Mouse (Mus musculus) A20 (cell line): ENCODE results near the gene Adam12.
"Not testable (repeated sequence)": the region's sequence is repeated elsewhere in the genome, so short reads cannot be mapped to it uniquely, and the experiment has no call there.

Experiments
- DNase-seq: peaks from one replicate; pipeline ENCODE4 v3.0.0-alpha.2; 2011; ENCODE audit warnings: low read depth, low spot score

The Adam12 gene

DNA sequence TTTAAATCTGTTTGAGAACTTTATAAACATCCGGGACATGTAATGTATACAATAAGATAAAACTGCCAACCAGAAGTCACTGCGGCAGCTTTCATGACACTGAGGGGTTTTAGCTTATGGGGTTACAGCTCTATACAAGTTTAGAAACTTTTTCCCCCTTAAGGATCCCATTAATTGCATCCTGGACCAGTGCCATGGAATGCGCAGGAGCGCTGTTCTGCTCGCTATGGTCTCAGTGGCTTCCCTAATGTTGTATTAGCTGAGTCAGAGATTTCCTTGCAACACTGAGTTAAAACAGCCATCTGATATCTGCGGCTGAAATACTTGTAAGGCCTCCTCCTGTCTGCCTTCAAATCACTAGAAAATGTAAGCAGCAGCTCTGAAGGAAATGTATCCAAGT, 298.6 kb downstream of the Adam12 start:
- no peak for DNase-seq

DNA sequence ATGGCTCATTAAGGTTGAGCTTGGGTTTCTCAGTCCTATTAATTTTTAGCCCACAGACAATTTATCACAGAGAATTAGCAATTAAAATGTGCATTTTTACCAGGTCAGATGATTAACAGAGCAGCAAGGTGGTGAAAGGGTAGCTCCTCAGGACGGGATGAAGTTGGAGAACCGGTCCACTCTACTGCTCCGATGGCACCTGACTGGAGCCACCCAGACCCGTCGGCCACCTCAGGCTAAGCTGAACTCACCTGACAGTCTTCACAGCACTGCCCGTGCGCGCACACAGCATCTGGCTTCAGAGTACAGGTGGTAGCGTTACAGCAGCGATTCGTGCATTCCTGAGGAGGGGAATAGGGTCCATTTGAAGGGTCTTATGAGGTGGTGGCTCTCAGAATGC, 300.5 kb downstream of the Adam12 start:
- DNase-seq: no peak

DNA sequence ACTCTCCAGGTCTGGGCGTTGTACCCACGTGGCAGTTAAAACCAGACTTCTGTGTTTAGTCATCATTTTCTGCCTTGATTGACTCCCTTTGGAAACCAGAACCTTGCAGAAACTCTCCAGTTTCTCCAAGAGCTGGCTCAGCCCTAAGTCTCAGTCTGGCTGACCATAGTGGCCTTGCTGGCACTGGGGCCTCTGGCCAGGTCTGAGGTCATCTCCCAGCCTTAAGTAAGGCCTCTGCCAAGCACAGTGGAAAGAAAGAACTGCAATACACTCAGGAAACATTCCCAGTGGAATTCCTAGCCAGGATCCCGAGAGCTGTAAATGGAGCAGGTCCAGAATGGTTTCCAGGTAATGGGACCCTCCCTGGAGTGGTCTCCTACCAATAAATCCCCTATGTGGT, 303.0 kb downstream of the Adam12 start:
- DNase-seq: no peak

DNA sequence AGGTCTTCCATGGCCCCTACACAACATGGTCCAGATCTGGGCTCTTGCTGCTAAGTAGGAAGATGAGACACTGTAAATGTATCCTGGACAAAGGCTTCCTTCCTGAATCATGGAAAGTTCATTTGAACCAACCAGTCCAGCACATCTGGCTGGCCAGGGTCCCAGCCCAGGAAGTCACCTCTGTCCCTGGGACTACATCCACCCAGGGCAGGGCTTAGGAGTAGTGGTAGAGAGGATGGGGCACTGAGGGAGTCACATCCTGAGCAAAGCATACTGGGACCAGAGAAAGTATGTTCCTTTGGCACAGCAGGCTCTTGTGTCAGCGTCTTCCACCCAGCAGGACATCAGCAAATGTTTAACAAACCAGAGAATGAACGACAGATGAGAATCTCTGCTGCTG, 306.2 kb downstream of the Adam12 start:
- DNase-seq: no peak

DNA sequence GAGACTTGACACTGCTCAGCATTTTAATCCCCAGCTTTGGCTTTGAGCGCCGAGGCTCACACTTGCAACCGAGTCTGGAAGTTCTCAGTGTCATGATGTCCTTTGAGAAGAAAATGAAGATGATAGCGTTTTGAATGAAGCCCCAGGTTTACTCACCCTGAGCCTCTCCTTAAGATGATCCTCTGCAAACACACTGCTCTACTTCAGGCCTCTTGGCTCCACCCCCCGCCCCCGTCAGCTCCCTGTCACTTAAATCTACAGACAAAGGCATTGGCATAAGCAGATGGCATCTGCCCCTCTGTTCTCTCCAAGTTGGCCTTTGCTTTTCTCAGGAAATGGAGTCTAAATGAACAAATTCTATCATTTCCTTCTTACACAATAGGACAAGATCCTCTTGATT, 308.0 kb downstream of the Adam12 start:
- DNase-seq: no peak

DNA sequence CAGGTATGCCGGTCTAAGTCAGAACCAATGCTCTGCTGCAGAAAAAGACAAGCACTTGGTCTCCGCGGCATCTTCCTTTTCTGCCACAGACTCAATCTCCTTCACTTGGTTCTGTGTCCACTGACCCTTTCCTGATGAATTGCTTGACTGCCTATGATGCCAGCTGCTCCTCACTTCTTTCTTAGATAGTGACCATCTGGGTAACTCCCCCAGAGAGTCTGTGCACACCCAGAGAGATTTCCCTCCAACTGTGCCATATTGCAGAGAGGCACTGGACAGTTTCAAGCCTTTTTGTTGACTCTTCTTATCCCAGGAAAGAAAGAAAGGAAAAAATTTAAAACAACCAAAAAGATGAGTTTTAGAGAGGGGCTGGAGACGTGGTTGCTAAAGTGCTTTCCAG, 310.7 kb downstream of the Adam12 start:
- DNase-seq: no peak

DNA sequence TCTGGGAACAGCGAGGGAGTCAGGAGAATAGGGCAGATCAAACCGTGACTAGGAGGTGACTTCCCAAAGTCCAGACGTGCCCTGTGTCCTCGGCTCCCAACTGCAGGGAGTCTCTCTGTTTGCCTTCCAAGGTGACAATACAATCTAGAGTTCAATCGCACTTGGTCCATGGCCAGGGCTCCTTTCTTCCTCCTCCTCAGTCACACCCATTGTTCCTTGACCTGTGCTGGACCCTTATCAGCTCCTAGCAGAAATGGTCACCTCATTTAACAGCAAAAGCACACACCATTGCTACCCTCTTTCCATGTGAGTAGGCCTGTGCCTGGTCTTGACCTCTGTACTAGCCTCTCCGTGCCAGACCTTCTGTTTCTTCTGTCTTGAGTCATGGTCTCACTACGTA, 311.2 kb downstream of the Adam12 start:
- no peak for DNase-seq

DNA sequence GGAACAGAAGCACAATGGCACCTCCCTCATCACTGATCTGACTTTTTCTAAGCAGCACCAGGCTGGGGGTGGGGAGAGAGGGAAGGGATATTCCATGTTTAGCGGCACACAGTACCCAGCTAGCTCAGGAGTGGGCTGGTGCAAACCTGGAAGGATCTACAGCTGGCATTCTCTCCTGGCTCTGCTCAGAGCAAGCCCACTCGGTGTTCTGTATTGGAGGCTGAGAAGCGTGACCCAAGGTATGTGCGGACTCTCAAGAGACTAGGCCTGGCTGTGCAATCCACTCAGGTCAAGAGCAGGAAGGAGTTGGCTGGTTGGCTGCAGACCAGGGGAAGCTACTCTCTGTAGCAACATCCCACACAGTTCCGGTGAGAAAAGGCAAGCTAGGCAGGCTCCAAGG, 312.0 kb downstream of the Adam12 start:
- no peak for DNase-seq

DNA sequence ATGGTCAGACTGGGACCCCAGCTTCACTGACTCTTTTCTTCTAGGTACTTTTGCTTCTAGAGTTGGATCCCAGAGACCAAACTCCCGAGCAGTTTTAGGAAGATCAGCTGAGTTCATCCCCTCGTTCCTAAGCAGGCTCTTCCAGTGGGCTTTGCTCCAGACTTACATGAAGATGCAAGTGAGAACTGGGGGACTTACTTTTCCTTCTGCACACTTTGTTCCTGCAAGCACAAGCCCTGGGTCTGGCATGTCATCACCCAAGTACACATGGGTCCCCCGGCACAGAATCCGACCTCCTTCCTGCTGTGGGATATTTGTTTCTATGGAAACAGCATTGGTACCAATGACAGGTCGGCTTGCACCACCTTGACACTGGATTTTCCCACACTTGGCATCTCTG, 312.6 kb downstream of the Adam12 start:
- no peak for DNase-seq

DNA sequence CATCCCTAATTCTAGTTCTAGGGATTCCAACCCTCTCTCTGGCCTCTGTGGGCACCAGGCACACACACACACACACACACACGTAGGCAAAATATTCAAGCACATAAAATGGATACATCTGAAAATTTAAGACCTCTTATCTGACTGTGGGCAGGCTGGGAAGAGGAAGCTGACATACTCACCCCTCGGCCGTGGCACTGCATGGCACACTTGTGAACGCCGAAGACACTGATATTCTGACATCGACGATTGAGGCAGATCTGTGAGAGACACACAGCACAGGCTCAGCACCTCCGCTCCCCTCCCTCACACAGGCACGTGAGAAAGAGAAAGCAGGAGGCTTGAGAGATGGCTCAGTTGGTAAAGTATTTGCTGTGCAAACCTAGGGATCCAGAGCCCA, 315.7 kb downstream of the Adam12 start:
- DNase-seq: no peak

DNA sequence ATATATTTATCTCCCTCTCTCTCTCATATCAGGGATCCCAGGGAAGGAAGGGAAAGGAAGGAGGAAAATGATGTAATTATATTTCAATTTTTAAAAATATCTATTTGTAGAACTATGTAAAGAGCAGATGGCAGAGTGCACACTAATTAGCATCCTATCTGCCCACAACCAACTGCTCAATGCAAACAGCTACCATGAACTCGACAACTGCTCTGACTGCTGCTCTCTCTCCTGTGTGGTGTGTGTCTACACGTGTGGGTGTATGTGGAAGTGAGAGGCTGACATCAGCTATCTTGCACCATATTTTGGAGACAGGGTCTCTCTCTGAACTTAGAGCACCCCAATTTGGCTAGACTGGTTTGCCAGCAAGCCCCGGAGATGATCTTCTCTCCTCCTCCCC, 320.1 kb downstream of the Adam12 start:
- no peak for DNase-seq

DNA sequence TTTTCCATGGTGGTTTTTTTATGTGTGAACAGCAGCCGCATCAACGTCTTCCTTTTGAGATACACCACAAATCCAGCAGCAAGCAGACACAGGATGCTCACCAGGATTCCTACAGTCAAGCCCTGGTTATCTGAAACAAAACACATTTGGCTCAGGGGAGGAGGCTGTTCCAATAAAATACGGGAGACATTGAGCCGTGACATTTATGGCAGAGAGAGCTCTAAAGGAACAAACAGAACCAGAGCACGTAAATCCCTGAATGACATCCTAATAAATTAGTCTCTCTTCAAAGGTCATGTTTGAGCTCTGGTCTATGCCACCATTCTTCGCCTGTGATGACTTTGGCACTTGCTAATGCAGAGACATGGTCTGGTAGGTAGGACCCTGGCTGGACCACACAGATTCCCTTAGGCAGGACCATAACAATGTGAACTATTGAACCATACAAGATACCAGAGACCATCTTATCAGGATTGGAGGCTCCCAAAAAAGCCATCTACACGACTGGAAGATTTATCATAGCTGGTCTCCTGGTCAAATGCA, 322.0 kb downstream of the Adam12 start:
- DNase-seq: no peak

DNA sequence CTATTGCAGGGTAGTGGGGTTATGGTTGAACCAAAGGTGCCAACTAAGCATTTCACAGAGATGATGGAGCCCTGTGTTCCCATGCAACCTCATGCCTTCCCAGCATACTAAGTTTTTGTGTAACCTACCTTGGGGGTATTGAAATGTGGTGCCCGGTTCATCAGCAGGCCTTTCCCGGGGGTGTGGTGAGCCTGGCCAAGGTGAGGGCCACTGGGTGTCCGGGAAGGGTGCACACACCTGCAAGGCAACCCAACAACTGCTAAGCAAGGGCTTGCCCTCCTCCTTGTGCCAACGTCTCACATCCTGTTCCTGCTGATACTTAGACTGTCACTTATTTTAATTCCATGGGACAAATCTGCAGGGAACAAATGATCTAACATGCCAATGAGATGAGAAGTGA, 323.0 kb downstream of the Adam12 start:
- DNase-seq: no peak

DNA sequence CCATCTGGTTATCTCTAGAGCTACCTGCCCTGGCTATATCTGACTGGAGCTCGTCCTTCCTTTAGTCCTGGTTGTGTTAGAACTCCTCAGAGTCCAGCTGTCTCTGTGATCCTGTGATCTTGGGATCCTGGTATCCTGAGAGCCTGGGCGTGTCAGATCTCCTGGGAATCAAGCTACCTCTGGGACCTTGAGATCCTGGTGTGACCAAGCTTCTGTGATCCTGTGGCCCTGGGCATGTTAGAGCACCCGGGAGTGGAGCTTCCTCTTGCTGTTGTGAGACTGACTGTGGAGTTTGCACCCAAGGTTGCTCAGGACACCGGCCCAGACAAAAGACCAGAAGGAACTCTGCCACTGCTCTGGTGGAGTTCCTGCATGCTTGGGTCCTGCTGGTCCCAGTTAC, 332.6 kb downstream of the Adam12 start:
- no peak for DNase-seq

DNA sequence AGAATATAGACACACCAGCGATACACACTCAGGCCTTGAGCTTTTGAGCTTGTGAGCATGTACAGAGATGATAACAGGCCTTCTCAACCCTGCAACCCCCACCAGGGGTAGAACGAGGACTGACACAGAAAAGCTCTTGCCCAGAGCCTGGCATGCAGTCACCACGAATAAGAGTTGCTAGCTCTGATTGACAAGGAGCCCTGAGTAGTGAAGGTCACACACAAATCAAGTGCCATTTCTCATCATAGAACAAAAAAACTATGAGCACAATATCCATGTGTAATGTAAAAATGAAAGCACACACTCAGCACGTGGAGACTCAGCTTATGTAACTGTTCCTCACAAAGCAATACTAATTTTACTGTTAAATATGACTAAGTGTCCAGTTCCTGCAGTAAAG, 340.1 kb downstream of the Adam12 start:
- no peak for DNase-seq

DNA sequence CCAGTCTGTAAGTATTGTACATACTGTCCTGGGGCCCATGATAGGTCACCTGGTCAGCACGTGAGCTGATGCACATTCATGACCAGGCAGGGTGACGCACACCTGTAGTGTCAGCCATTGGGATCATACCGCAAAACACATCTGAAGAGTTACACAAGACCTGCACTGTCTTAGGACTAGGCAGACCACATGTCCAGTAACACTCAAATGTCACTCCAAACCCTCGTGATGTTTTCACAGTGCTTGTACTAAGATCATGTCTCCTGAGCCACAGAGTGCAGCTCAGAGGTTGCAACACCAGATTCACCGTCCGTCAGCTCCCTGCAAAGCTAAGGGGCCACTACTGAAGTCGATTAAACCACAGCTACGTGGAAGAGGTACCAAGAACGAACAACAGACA, 340.6 kb downstream of the Adam12 start:
- DNase-seq: no peak

DNA sequence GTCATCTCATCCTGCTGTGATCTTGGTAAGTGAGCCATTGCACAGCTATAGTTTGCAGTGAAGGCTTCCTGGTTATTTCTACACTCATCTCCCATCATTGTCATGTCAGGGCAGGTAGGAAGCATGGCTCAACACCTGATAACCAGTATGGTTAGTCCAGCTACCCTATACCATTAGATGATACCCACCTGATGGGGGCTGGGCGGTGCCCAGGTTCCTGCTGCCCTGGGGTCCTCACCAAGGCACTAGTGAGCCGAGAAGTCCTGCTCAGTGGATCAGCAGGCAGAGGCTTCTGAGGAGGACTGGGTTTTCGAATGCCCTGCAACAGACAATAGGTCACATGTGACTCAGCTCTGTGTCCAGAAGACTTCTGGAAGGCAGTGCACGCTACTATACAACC, 342.0 kb downstream of the Adam12 start:
- DNase-seq: no peak

DNA sequence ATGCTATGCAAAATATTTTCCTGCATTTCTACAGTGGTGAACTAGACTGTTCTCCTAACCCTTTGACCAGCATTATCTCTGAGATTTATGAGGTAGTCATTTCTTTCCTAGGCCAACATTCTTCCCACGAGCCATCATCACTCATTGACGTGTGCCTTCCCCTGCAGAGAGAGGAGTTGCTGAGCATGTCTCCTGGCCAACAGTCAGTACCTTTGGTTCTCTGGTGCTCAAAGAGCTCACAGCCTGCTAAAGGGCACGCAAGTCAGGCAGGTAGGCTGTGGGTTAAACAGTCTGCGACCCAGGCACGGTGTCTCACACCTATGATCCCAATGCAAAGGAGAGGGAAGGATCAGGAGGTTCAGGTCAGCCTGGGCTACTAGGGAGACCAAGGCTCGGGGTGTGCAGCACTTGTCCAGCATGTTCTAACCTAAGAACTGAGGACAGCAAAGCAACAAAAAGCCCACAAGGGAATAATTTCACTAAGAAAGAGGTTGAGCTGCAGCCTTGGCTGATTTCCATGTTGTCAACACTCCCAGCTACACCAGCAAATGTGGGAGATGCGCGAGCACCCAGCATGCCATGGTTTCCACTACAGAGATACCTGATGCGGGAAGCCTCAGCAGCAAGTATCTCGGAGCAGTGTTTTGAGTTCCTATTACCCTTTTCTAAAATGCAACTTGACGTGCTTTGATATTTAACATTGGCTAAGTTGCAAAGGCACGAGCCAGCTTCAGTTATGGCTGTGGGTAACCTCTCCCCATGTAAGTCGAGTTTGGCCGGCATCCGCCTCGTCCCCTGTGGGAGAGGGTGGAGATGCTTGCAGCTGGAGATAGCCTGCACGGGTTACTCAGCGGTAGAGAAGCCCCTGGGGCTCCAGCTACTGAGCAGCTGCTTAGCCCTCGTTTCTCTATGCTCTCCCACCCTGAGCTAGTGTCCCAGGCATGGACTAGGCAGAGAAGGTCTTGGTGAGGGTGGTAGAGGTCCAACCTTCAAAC, 342.7 kb downstream of the Adam12 start:
- no peak for DNase-seq

DNA sequence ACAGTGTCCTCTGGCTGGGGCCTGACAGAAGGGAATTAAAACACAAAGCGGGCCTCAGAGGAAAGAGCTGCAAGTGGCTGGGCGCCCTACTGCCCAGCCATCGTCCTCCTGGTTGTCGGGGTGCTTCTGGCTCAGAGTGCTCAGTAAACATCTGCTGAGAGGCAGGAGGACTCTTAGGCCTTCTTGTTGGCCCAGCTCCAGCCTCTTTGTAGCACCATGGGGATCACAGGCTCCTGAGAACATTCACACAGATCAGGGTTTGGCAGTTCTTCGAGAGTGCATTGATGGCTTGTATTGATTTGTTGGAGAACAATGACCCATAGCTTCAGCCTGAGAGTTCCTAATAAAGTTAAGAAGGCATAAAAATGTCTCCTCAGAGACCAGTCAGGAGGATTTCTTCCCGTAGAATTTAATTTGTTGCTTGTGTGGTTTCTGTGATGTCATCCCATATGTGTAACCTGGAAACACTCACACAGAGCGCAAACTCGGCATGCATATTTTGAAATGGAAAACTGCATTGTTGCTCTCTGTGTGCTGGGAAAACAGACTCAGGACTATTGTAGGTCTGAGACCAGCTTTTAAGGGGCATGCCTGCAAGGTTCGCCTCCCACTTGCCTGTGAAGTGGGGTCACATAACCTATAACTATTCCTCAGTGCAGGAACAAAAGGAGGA, 347.1 kb downstream of the Adam12 start:
- not testable (repeated sequence) for DNase-seq

DNA sequence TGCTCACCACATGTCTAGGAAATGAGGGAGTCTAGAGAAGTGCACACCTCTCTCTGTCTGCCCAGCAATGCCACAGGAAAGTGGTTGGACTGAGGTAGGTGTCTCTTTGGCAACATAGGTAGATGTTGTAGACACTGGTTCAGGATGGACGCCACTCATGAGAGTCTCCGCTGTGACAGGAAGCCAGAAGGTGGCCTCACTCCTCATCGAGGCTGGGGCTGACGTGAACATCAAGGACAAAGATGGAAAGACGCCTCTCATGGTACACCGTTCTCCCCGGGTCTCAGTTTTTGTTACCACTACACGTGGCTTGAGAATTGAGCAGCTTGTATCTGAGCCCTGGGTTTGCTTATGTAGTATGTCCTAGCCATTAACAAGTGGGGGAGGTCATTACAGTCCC, 352.2 kb downstream of the Adam12 start:
- no peak for DNase-seq

DNA sequence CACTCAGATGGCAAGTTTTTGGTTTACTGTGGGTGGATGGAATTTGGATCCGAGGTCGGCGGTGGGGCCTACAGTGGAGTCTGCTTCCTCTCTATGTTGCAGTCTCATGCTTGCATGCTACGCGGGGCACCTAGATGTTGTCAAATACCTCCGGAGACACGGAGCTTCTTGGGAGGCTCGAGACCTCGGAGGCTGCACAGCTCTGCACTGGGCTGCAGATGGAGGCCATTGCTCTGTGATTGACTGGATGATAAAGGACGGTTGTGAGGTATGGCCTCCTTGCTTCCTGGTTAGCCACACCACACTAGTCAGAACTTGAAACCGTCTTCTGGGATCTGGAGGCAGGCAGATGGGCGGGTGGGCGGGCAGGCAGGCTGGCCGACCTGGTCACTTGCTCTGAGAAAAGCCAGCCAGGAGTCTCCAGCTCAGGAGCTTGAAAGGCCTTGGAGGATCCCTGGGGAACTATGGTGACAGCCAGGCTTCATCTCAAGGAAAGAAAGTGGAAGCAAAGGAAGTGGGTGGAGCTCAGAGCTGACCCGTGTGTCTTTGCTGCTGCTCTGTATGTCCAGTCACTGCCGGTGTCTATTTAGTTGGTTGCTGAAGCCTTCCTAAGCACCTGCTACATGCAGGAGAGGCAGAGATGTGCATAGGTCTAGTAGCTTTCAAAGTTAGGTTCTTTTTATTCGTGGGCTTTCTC, 355.2 kb downstream of the Adam12 start:
- DNase-seq: no peak

DNA sequence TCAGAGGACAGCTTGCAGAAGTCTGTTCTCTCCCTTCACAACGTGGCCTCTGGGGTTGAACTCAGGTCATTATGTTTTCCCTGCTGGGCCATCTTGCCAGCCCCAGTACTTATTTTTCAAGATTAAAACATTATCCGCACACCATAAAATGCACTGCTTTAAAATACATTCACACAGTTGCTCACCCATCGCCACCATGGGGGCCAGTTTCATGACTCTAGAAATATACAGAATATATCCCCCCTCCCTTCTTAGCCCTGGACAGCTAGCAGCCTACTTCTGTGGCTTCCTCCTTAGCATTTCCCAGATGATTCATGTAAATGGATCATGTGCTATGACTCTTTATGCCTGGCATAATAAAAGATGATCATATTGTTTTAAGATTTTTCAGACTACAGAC, 355.8 kb downstream of the Adam12 start:
- no peak for DNase-seq
